Mouse (Mus musculus) ES-Bruce4 (cell line): ENCODE measurements around the gene Serhl.

Experiments
- CTCF ChIP-seq: IDR thresholded peaks from one replicate; pipeline ENCODE4 v1.8.1; 2011; ENCODE audit warnings: low read depth, low read length
- EP300 ChIP-seq: IDR thresholded peaks from 2 replicates; pipeline ENCODE4 v1.6.1; 2011; ENCODE audit warnings: low read depth, low read length; ENCODE audit not compliant: insufficient read depth
- POLR2A ChIP-seq: IDR thresholded peaks from one replicate; pipeline ENCODE4 v1.8.1; 2011; ENCODE audit warnings: low read length; ENCODE audit not compliant: insufficient read depth

GRCm38 (mm10) chr15:83156929-83157666 lies 67.8 kb downstream of the Serhl start:
- peak; percentile 90 for TF ChIP-seq CTCF
- TF ChIP-seq POLR2A = no peak
- TF ChIP-seq EP300 = 0 out of 2 replicates have a peak, but pooled peaks have one; percentile 44
